Mouse (Mus musculus) erythroblast, embryonic 14.5 days (primary cell): ENCODE results near the gene Cd44.

Experiments used
- GATA1 ChIP-seq: IDR thresholded peaks from 2 replicates; pipeline ENCODE4 v1.6.1; 2012; ENCODE audit warnings: low read length, inconsistent platforms, mixed read lengths
- TAL1 ChIP-seq: IDR thresholded peaks from 3 replicates; pipeline ENCODE4 v1.6.1; 2012; ENCODE audit warnings: low read length, inconsistent platforms, mixed read lengths

DNA sequence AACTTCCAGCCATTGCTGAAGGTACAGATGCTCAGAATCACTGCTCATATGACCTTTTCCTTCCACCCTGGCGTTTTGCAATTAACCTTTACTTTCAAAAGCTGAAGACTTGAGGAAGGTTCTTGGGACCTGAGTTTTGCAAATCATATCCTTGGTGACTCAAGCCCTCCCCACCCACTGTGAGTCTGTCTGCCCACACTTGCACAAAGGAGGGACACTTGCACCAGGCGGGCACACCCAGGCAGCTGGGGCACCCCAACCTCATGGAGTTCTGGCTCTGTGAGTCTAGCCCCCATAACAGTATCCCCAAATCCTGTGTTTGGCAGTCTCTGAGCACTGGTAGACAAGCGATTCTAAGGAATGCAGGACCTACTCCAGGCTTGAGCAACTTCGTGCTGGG lies 6.7 kb downstream of the Cd44 start:
- TF ChIP-seq TAL1 (no peak), GATA1 (no peak)
